Mouse (Mus musculus) CH12.LX (cell line): ENCODE data around the gene Nebl.

Experiments
- BHLHE40 ChIP-seq: IDR thresholded peaks from 2 replicates; pipeline ENCODE4 v1.6.1; 2011; ENCODE audit warnings: mild to moderate bottlenecking, low read depth, low read length, improper control_type of control experiment
- CTCF ChIP-seq, 2 experiments: IDR thresholded peaks in 1 of 2; conservative IDR thresholded peaks in 1 of 2; 2 replicates each; pipeline ENCODE4 v1.5.1; 2011 to 2012; ENCODE audit warnings: low read depth in 2 of 2, low read length in 2 of 2, improper control_type of control experiment in 1 of 2, inconsistent platforms in 1 of 2, mild to moderate bottlenecking in 1 of 2, moderate library complexity in 1 of 2
- E2F4 ChIP-seq: IDR thresholded peaks from 2 replicates; pipeline ENCODE4 v1.6.1; 2011; ENCODE audit warnings: low read depth, low read length, improper control_type of control experiment; ENCODE audit not compliant: insufficient replicate concordance
- USF1 ChIP-seq: IDR thresholded peaks from 2 replicates; pipeline ENCODE4 v1.6.1; 2014; ENCODE audit warnings: low read depth, mild to moderate bottlenecking, inconsistent platforms, low read length, improper control_type of control experiment
- ZNF384 ChIP-seq: IDR thresholded peaks from 2 replicates; pipeline ENCODE4 v1.6.1; 2012; ENCODE audit warnings: low read depth, low read length, improper control_type of control experiment, inconsistent platforms

DNA sequence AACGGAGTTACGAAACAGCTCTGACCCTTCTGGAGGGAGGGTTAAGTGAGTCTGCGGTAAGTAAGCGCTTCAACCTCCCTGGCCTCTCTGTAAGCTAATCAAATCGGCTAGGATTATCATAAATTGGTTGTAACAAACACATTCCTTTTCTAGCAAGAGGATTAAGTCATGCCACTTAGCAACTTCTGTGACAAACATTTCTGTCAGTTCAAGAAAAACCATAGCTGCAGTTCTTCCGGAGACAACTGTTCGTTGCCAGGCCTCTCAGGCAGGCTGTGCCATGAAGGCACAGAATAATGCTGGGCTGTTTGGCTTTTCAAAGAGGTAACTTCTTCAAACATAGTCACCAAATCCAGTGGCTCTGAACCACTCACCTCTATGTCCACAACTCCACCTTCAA, 946 bp upstream of the Nebl start:
- no peak for TF ChIP-seq CTCF (conservative IDR thresholded peaks at IDR 0.05 in 1 of 2, IDR thresholded peaks at IDR 0.05 in 1 of 2; ENCODE audit: low read depth in 2 of 2, low read length in 2 of 2)
- no peak for TF ChIP-seq E2F4
- TF ChIP-seq ZNF384 = no peak
- no peak for TF ChIP-seq USF1
- TF ChIP-seq BHLHE40 = no peak
